Mouse (Mus musculus) forebrain, postnatal 0 days (tissue): Measurements from ENCODE around the gene Arrdc1. TPM values are rescaled to one million over a fixed set of nuclear protein-coding genes. Genes with fewer than 3 reads are reported as not detected.
"Not testable (repeated sequence)": the region's sequence is repeated elsewhere in the genome, so short reads cannot be mapped to it uniquely, and the experiment has no call there.

Source experiments
- ATAC-seq: fragments of 200-750 bp; cut with Nextera tagmentation; 2 replicates; pipeline ENCODE4 v1.8.0; 2017; ENCODE audit warnings: mild to moderate bottlenecking, moderate library complexity
- DNase-seq: peaks from one replicate; pipeline ENCODE4 v3.0.0-alpha.2; 2015
- H3K27ac ChIP-seq: fragments of 300-500 bp; sonication (generic); 2 replicates; pipeline ENCODE4 v1.5.1; 2014; ENCODE audit warnings: low read depth, mild to moderate bottlenecking, antibody characterized with exemption, low read length, moderate library complexity, mixed read lengths
- H3K27me3 ChIP-seq: fragments of 300-500 bp; sonication (generic); 2 replicates; pipeline ENCODE4 v1.6.1; 2014; ENCODE audit warnings: mild to moderate bottlenecking, low read length, mixed read lengths; ENCODE audit not compliant: insufficient read depth
- H3K36me3 ChIP-seq: fragments of 300-500 bp; sonication (generic); 2 replicates; pipeline ENCODE4 v1.6.1; 2014; ENCODE audit warnings: mild to moderate bottlenecking, moderate library complexity; ENCODE audit not compliant: insufficient read depth
- H3K4me1 ChIP-seq: fragments of 300-500 bp; sonication (generic); 2 replicates; pipeline ENCODE4 v1.6.1; 2014; ENCODE audit warnings: antibody characterized with exemption; ENCODE audit not compliant: insufficient read depth
- H3K4me2 ChIP-seq: fragments of 300-500 bp; sonication (generic); 2 replicates; pipeline ENCODE4 v1.6.1; 2014; ENCODE audit warnings: low read depth, mild to moderate bottlenecking, moderate library complexity
- H3K4me3 ChIP-seq: fragments of 300-500 bp; sonication (generic); 2 replicates; pipeline ENCODE4 v1.5.1; 2014; ENCODE audit warnings: low read depth, low read length, mixed read lengths
- H3K9ac ChIP-seq: fragments of 300-500 bp; sonication (generic); 2 replicates; pipeline ENCODE4 v1.6.1; 2014; ENCODE audit warnings: mild to moderate bottlenecking
- H3K9me3 ChIP-seq: fragments of 300-500 bp; sonication (generic); 2 replicates; pipeline ENCODE4 v1.6.1; 2016; ENCODE audit warnings: low read length
- CTCF ChIP-seq: sonication (generic); IDR thresholded peaks from 2 replicates; pipeline ENCODE4 v1.5.1; 2016; ENCODE audit warnings: antibody characterized with exemption, control low read depth, low read depth
- WGBS: fragments of 180-500 bp; shearing (Covaris S2); extraction: QIAGEN DNeasy Blood & Tissue Kit; methylation state at CpG from one replicate; pipeline ENCODE4 v1.1.7; 2014; 5-methylcytosine and 5-hydroxymethylcytosine counted together
- polyA plus RNA-seq: library from polyadenylated mRNA; unstranded; fragments of >200 nt; fragmentation: Nextera tagmentation; extraction: Ambion mirVana; gene quantifications from 2 replicates; pipeline ENCODE4 v1.2.1, GENCODE M21; 2015
- total RNA-seq: library from RNA; depleted of rRNA; stranded (reverse); fragments of >200 nt; gene quantifications from 2 replicates; pipeline ENCODE4 v1.2.3, GENCODE M21; 2014; rRNA removed

Arrdc1 gene
- total RNA-seq = 44.3 and 44.4 TPM in 2 replicates
- 35.3 and 37.8 TPM in 2 replicates for polyA plus RNA-seq

DNA sequence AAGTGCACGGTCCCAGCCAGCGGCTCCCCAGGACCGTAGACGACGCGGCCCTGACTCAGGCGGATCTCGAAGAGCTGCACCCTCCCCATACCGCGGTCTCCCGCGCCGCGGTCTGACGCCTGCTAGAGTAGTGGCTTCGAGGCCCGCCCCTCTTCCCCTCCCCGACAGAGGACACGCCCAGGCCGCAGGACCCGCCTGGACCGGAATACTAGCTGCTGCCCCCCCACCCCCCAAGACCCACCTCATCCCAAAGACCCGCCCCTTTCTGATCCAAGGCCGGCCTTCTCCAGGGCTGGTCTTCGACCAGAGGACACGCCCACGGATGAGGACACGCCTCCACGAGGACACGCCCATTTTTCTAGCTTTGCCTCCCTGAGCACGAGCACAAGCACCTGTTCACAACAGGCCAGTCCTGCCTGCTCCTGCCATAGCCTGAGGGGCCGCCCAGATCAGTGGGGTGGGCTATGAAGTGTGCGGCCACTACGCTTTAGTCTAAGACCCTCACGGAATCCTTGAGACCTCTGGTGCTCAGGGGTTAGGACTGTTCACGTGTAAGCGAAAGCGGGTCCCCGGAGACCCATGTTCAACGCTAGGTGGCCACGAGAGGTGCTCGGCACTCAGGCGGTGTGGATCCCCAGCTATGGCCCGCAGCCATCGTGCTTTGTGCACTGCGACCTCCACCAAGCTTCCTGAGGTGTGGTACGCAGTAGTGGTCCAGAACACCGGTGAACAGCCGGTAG, at the start of gene Arrdc1:
Gene Arrdc1 (minus strand): TSS at position 196 of the 740 bp plus-strand sequence.
- H3K27ac ChIP-seq = peak within 1 kb of the TSS; percentile 36

DNA sequence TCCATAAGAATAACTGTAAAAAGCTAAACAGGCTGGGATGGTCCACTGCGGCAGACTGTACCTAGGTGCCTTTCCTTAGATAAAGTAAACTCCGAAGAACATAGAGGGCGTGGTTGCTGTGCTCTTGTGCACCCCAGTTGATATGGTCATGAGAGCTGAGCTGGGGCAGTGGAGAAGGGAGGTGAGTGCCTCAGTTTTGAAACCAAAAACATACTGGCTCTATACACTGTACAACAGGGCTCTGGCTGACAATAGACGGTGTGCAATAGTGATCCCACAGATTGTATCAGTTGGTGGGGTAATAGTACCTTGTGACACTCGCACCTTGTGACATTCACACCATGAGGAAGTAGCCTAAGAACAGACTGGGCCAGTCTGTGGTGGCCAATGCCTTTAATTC, 41.9 kb upstream of the Arrdc1 start:
- Histone ChIP-seq H3K27ac (no peak overlapping the region), H3K4me3 (no peak overlapping the region), H3K4me1 (peaks cover 9% of the 10 kb centered on the region; the same call in 1 of the 2 replicates), H3K9me3 (no peaks in the 10 kb centered on the region), H3K4me2 (no peak overlapping the region), H3K27me3 (no peaks in the 10 kb centered on the region), H3K36me3 (peaks cover 8% of the 10 kb centered on the region; the same call in 1 of the 2 replicates), H3K9ac (no peak overlapping the region)
- no peak for TF ChIP-seq CTCF
- 89% methylated on average over 5 of the region's 5 CpGs for WGBS
- DNase-seq (no peak), ATAC-seq (no peak)

More for the DNA sequence above, at the start of gene Arrdc1:
- no peaks in the 10 kb centered on the region for H3K9me3 ChIP-seq
- peak within 1 kb of the TSS; percentile 88 for H3K4me2 ChIP-seq
- TF ChIP-seq CTCF = peak; percentile 75
- ATAC-seq (peak; percentile 90), DNase-seq (peak; percentile 89)
- H3K4me3 ChIP-seq = peak within 1 kb of the TSS; percentile 64
- peak within 1 kb of the TSS; percentile 76 for H3K9ac ChIP-seq
- WGBS = 3% methylated on average over 49 of the region's 49 CpGs
- peaks cover 11% of the 10 kb centered on the region; the same call in 1 of the 2 replicates for H3K4me1 ChIP-seq
- H3K27me3 ChIP-seq = no peaks in the 10 kb centered on the region
- H3K36me3 ChIP-seq = no peaks in the 10 kb centered on the region

- under 1% methylated on average over 16 of the region's 16 CpGs for WGBS
- DNase-seq = peak; percentile 50
- peak within 1 kb of the TSS; percentile 84 for H3K9ac ChIP-seq
Measured at GRCm38 (mm10) chr2:24975704-24976297, 40.7 kb upstream of the Arrdc1 start, which contains the start of gene Pnpla7. Pnpla7 (plus strand) TSS chr2:24976033.

DNA sequence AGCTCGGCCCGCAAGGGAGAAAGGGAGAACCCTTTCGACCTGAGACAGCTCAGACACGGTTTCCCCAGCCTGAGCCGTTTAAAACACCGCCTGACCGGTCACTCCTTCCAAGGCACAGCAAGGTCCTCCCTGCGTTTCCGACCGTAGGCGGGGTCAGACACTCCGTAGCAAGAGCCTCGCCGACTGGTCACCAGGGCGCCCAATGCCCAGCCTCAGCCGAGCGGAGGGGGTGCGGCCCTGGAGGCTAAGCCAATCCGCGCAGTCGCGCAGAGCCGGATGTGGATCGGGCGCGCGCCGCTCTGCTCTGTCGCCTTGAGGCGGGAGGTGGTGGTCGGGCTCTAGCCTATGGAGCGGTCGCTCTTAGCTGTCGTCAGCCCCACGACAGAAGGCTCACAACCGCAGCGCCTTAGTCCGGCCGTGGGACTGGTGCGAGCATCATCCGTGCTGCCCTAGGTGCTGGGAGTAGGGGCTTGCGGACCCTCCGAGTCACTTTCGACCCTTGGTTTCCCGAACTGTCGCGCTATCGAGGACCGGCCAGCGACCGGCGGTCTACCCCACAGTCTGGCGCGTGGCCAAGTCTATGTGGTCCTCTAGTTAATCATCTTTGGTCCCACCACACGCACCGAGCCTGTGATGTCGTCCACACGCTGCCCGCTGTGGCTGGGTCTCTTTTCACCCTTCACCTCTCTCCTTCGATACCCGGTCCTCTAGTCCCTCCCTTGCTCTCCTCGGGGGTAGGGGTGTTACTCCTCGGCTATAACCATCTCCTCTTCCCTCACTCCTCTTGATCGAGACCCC, 40.1 kb upstream of the Arrdc1 start, which contains the start of gene Mrpl41:
Gene Mrpl41 (minus strand): TSS at position 193 of the 798 bp plus-strand sequence.
- DNase-seq (peak; percentile 99), ATAC-seq (peak; percentile 100)
- no peaks in the 10 kb centered on the region for H3K9me3 ChIP-seq
- peak within 1 kb of the TSS; percentile 84 for H3K9ac ChIP-seq
- peak within 1 kb of the TSS; percentile 95 for H3K4me2 ChIP-seq
- peak within 1 kb of the TSS; percentile 81 for H3K4me3 ChIP-seq
- H3K27ac ChIP-seq = peak within 1 kb of the TSS; percentile 85
- 1% methylated on average over 64 of the region's 64 CpGs for WGBS
- peaks cover 9% of the 10 kb centered on the region; the same call in 1 of the 2 replicates for H3K4me1 ChIP-seq
- 0 out of 2 replicates have a peak, but pooled peaks have one; percentile 18 for TF ChIP-seq CTCF
- no peaks in the 10 kb centered on the region for H3K27me3 ChIP-seq
- peaks cover 23% of the 10 kb centered on the region for H3K36me3 ChIP-seq

More at GRCm38 (mm10) chr2:24975704-24976297, 40.7 kb upstream of the Arrdc1 start, which contains the start of gene Pnpla7:
- peak within 1 kb of the TSS; percentile 95 for H3K4me2 ChIP-seq
- H3K4me1 ChIP-seq = peaks cover 9% of the 10 kb centered on the region; the same call in 1 of the 2 replicates
- H3K27ac ChIP-seq = peak within 1 kb of the TSS; percentile 85
- H3K4me3 ChIP-seq = peak within 1 kb of the TSS; percentile 81
- H3K9me3 ChIP-seq = no peaks in the 10 kb centered on the region
- no peaks in the 10 kb centered on the region for H3K27me3 ChIP-seq
- no peak for TF ChIP-seq CTCF
- H3K36me3 ChIP-seq = peaks cover 18% of the 10 kb centered on the region
- peak; percentile 1 for ATAC-seq

- H3K36me3 ChIP-seq = peaks cover 29% of the 10 kb centered on the region
- H3K9me3 ChIP-seq, H3K27me3 ChIP-seq, ATAC-seq, DNase-seq, H3K4me1 ChIP-seq: not testable (repeated sequence)
- peak overlapping the region; percentile 81 for H3K4me3 ChIP-seq
- peak overlapping the region; percentile 84 for H3K9ac ChIP-seq
- WGBS = 2% methylated on average over 17 of the region's 17 CpGs
- H3K27ac ChIP-seq = peak overlapping the region; percentile 85
- H3K4me2 ChIP-seq = peak overlapping the region; percentile 95
Measured at GRCm38 (mm10) chr2:24974452-24974851, 39.4 kb upstream of the Arrdc1 start.

DNA sequence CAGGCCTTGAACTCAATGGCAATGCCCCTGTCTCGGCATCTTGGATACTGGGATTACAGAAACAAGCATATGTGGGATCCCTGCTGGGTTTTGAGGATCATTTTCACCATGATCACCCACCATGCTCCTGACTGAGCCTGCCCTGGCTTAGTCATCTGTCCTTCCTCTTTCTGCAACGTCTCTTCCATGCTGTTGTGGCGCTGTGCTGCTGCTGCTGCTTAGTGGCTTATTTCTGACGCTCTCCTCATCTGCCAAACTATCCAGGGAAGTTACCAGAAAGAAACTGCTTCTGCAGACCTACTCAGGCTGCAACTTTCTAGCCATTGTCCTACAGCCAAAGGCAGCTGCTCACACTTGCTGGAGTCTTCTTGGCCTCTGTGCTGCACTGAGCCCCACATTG, 35.3 kb upstream of the Arrdc1 start:
- peaks cover 57% of the 10 kb centered on the region for H3K36me3 ChIP-seq
- H3K4me2 ChIP-seq = no peak overlapping the region
- no peaks in the 10 kb centered on the region for H3K27me3 ChIP-seq
- H3K9ac ChIP-seq = no peak overlapping the region
- peaks cover 6% of the 10 kb centered on the region; the same call in 1 of the 2 replicates for H3K4me1 ChIP-seq
- WGBS = 82% methylated on average over 4 of the region's 4 CpGs
- DNase-seq (no peak), ATAC-seq (no peak)
- H3K4me3 ChIP-seq = no peak overlapping the region
- TF ChIP-seq CTCF = no peak
- H3K9me3 ChIP-seq = no peaks in the 10 kb centered on the region
- no peak overlapping the region for H3K27ac ChIP-seq
